Mouse (Mus musculus): ENCODE data around the gene Xirp1. TPM values are rescaled to one million over a fixed set of nuclear protein-coding genes. Genes with fewer than 3 reads are reported as not detected.

Xirp1 gene
- polyA plus RNA-seq, 1 experiment from 2014 or later = 0.05 TPM

GRCm38 (mm10) chr9:119970763-119971656 is 52.4 kb downstream of the Xirp1 start:
- 0 out of 2 replicates have a peak overlapping the region, but pooled peaks have one; percentile 38 for H3K9ac ChIP-seq (ENCODE audit: low read length)
- DNase-seq (ENCODE audit: low spot score) = no peak

DNA sequence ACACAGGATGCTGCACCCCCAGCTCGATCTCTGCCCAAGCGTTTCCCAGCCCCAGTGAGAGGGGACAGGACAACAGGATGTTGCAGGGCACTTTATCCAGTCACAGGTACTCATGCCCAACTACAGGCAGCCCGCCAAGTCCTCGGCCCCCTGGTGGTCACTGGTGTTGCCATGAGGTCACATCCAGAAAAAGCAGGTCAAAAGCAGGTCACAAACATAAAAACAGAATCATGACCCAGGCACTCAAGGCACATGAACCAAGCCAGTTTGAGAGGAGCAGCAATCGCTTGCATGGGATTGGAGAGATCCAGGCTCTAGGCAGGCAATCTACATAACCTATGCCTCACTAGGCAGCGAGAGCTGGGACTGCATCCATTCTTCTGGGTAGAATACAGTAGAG is 53.2 kb downstream of the Xirp1 start:
- TF ChIP-seq CTCF (IDR thresholded peaks at IDR 0.05; ENCODE audit: low read depth) = peak; percentile 71
- TF ChIP-seq EP300 (optimal IDR thresholded peaks at IDR 0.05) = peak; percentile 2
- Histone ChIP-seq H3K36me3 (ENCODE audit: control insufficient read depth, insufficient read depth, low read length) (peaks cover 25% of the 10 kb centered on the region), H3K27me3 (ENCODE audit: control insufficient read depth, insufficient read depth, low read length) (no peaks in the 10 kb centered on the region), H3K4me3 (ENCODE audit: low read depth, low read length) (no peak overlapping the region), H3K9ac (ENCODE audit: low read length) (0 out of 2 replicates have a peak overlapping the region, but pooled peaks have one; percentile 38), H3K9me3 (ENCODE audit: control insufficient read depth, low read length) (no peaks in the 10 kb centered on the region), H3K4me2 (replicated peaks; ENCODE audit: low read depth) (no peak overlapping the region), H3K4me1 (replicated peaks; ENCODE audit: control insufficient read depth, insufficient read depth) (0 out of 2 replicates have a peak, but pooled peaks cover 2% of the 10 kb centered on the region), H3K27ac (replicated peaks) (peak overlapping the region; percentile 82)
- DNase-seq (ENCODE audit: low spot score) = peak; percentile 68
- WGBS = 45% methylated on average over 6 of the region's 6 CpGs
- peak; percentile 22 for ATAC-seq (ENCODE audit: low FRiP score, low TSS enrichment)

More at GRCm38 (mm10) chr9:119970763-119971656, 52.4 kb downstream of the Xirp1 start:
- 64% methylated on average over 7 of the region's 7 CpGs for WGBS
- peak overlapping the region; percentile 82 for H3K27ac ChIP-seq (replicated peaks)
- H3K36me3 ChIP-seq (ENCODE audit: control insufficient read depth, insufficient read depth, low read length) = peaks cover 25% of the 10 kb centered on the region
- ATAC-seq (ENCODE audit: low FRiP score, low TSS enrichment) = peak; percentile 55
- 0 out of 2 replicates have a peak, but pooled peaks cover 2% of the 10 kb centered on the region for H3K4me1 ChIP-seq (replicated peaks; ENCODE audit: control insufficient read depth, insufficient read depth)
- TF ChIP-seq CTCF (IDR thresholded peaks at IDR 0.05; ENCODE audit: low read depth) = no peak
- peak; percentile 55 for TF ChIP-seq EP300 (optimal IDR thresholded peaks at IDR 0.05)
- no peaks in the 10 kb centered on the region for H3K27me3 ChIP-seq (ENCODE audit: control insufficient read depth, insufficient read depth, low read length)
- no peak overlapping the region for H3K4me2 ChIP-seq (replicated peaks; ENCODE audit: low read depth)
- H3K9me3 ChIP-seq (ENCODE audit: control insufficient read depth, low read length) = no peaks in the 10 kb centered on the region
- no peak overlapping the region for H3K4me3 ChIP-seq (ENCODE audit: low read depth, low read length)

DNA sequence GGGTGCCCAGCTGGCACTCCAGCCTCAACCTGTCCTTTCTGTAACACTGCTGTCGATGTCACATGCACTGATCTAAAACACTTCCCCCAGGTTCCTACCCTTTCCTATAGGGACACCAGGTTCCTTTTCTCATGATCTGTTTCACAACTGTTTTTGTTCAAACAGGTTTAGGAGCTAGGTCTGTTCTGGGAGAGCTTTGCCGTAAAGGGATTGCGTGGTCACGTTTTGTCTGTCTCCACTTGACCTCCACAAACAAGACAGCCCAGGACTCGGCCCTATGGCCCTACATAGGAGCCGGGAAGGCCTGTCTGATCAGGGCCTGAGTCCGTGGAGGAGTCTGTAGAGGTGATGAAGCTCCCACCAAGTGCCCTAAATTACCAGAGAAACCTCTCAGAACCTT is 53.6 kb downstream of the Xirp1 start:
- Histone ChIP-seq H3K27me3 (ENCODE audit: control insufficient read depth, insufficient read depth, low read length) (no peaks in the 10 kb centered on the region), H3K27ac (replicated peaks) (peak overlapping the region; percentile 82)
- WGBS = 73% methylated on average over 7 of the region's 7 CpGs

DNA sequence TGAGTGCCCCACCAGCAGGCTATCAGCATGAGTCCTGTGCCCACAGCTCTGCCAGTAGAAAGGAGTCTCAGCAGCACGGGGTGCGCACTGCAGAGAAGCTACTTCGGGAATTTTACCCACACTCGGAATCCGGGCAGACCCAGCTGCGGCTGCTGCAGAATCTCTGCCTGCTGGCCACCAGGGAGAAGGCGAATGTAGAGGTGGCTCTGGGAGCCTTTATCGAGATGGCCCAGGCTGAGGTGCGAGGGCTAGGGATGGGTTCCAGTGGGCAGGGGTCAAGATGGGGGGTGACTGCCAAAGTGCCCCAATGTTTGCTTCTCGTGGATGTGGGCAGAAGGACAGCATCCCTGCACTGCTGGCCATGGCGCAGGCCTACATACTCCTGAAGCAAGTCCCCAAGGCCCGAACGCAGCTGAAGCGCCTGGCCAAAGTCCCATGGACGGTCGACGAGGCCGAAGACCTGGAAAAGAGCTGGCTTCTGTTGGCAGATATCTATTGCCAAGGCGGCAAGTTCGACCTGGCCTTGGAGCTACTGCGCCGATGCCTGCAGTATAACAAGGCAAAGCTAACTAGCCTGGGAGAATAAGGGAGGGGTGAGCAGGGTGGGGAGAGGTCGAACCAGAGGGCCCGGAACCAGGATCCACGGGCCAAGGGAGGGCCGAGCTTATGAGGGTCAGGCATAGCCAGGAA is 57.0 kb downstream of the Xirp1 start:
- 88% methylated on average over 26 of the region's 26 CpGs for WGBS
- H3K9ac ChIP-seq (ENCODE audit: low read length) = no peak overlapping the region
- H3K9me3 ChIP-seq (ENCODE audit: control insufficient read depth, low read length) = no peaks in the 10 kb centered on the region
- no peak overlapping the region for H3K27ac ChIP-seq (replicated peaks)
- 0 out of 2 replicates have a peak, but pooled peaks cover 2% of the 10 kb centered on the region for H3K4me1 ChIP-seq (replicated peaks; ENCODE audit: control insufficient read depth, insufficient read depth)
- TF ChIP-seq EP300 (optimal IDR thresholded peaks at IDR 0.05) = no peak
- no peak for DNase-seq (ENCODE audit: low spot score)
- H3K36me3 ChIP-seq (ENCODE audit: control insufficient read depth, insufficient read depth, low read length) = no peaks in the 10 kb centered on the region
- no peak overlapping the region for H3K4me3 ChIP-seq (ENCODE audit: low read depth, low read length)
- no peaks in the 10 kb centered on the region for H3K27me3 ChIP-seq (ENCODE audit: control insufficient read depth, insufficient read depth, low read length)
- H3K4me2 ChIP-seq (replicated peaks; ENCODE audit: low read depth) = no peak overlapping the region
- no peak for ATAC-seq (ENCODE audit: low FRiP score, low TSS enrichment)

More for the DNA sequence above, 53.6 kb downstream of the Xirp1 start:
- no peak overlapping the region for H3K4me3 ChIP-seq (ENCODE audit: low read depth, low read length)
- TF ChIP-seq CTCF (IDR thresholded peaks at IDR 0.05; ENCODE audit: low read depth) (no peak), EP300 (optimal IDR thresholded peaks at IDR 0.05) (no peak)
- H3K4me2 ChIP-seq (replicated peaks; ENCODE audit: low read depth) = no peak overlapping the region
- DNase-seq (ENCODE audit: low spot score) (no peak), ATAC-seq (ENCODE audit: low FRiP score, low TSS enrichment) (0 out of 2 replicates have a peak, but pooled peaks have one; percentile 3)
- H3K36me3 ChIP-seq (ENCODE audit: control insufficient read depth, insufficient read depth, low read length) = peaks cover 25% of the 10 kb centered on the region
- no peak overlapping the region for H3K9ac ChIP-seq (ENCODE audit: low read length)
- no peaks in the 10 kb centered on the region for H3K9me3 ChIP-seq (ENCODE audit: control insufficient read depth, low read length)
- 0 out of 2 replicates have a peak, but pooled peaks cover 2% of the 10 kb centered on the region for H3K4me1 ChIP-seq (replicated peaks; ENCODE audit: control insufficient read depth, insufficient read depth)

GRCm38 (mm10) chr9:119965186-119965585 is 58.2 kb downstream of the Xirp1 start:
- Histone ChIP-seq H3K36me3 (ENCODE audit: control insufficient read depth, insufficient read depth, low read length) (no peaks in the 10 kb centered on the region), H3K4me2 (replicated peaks; ENCODE audit: low read depth) (no peak overlapping the region), H3K9ac (ENCODE audit: low read length) (no peak overlapping the region), H3K4me3 (ENCODE audit: low read depth, low read length) (no peak overlapping the region), H3K27me3 (ENCODE audit: control insufficient read depth, insufficient read depth, low read length) (no peaks in the 10 kb centered on the region), H3K9me3 (ENCODE audit: control insufficient read depth, low read length) (no peaks in the 10 kb centered on the region), H3K4me1 (replicated peaks; ENCODE audit: control insufficient read depth, insufficient read depth) (no peaks in the 10 kb centered on the region), H3K27ac (replicated peaks) (no peak overlapping the region)
- DNase-seq (ENCODE audit: low spot score) (no peak), ATAC-seq (ENCODE audit: low FRiP score, low TSS enrichment) (no peak)
- no peak for TF ChIP-seq EP300 (optimal IDR thresholded peaks at IDR 0.05)
- no peak for TF ChIP-seq CTCF (IDR thresholded peaks at IDR 0.05; ENCODE audit: low read depth)
- WGBS = 63% methylated on average over 3 of the region's 3 CpGs
